Mouse (Mus musculus): ENCODE measurements around the gene Elp5.

The Elp5 gene

DNA sequence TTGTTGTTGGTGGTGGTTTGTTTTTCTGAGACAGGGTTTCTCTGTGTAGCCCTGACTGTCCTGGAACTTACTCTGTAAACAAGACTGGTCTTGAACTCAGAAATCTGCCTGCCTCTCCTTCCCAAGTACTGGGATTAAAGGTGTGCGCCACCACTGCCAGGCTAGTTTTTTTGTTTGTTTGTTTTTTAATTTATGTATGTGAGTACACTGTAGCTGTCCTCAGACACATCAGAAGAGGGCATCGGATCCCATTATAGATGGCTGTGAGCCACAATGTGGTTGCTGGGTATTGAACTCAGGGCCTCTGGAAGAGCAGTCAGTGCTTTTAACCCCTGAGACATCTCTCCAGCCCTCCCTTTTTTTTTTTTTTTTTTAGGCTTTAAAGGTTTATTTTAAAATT lies 33.9 kb upstream of the Elp5 start:
- in situ Hi-C loops (cut with MboI; ENCODE audit: unreplicated experiment in 2 of 2): loop anchor here in 1 of 2 experiments (10.0 kb wide), 1 partner anchor 81 kb away; the partner anchor contains the start of gene Ybx2

DNA sequence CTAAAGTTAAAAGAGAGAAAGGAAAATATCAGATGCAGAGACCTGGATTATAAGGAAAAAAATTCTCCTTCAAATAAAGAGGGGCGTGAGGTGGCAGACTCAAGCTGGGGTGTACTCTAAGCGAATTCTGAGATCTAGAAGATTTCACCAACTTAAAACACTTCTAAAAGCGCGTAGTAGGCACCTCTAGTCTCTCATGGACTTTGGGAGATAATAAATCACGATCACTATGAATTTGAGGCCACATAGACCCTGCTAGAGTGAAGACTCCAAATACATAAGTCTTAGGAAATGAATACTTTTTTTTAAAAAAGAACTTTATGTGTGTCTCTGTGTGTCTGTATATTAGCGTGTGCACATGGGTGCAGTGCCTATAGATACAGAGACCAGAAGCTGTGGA lies 33.4 kb upstream of the Elp5 start:
- in situ Hi-C loops (cut with MboI; ENCODE audit: unreplicated experiment in 2 of 2): loop anchor here in 1 of 2 experiments (10.0 kb wide), 1 partner anchor 81 kb away; the partner anchor contains the start of gene Ybx2

DNA sequence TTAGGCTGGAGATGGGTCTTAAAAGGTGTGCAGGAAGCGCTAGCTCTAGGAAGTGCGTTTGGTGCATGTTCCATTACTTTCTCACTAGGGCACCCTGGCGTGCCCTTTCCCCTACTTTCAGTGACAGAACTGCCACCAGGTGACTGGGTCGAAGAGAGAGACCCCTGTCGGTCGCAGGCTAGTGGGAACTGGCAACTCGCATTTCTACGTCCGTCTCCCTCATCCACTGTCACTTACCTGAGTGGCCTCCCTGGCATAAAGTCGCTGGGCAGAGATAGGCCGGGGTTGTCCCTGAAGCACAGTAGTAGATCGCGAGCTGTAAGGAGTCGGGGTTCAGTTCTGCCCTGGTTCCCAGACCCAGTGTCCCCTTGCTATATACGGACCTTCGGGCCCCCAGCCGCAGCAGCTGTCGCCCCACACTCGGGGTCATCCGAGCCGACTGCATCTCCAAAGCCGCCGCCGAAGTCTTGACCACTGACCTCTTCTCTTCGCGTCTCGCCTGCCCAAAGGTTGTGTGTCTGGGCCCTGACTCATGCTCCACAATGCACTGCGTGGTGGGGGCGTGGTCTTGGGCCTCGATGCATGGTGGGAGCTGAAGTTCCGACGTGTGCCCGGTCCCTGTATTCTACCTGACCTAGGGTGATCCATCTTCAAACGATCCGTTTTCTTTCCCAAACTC lies 32.7 kb upstream of the Elp5 start, which contains the start of gene Acadvl:
Gene Acadvl (minus strand): TSS at position 532 of the 679 bp plus-strand sequence.
- in situ Hi-C loops (cut with MboI; ENCODE audit: unreplicated experiment in 2 of 2): loop anchor here in 1 of 2 experiments (10.0 kb wide), 1 partner anchor 80 kb away; the partner anchor contains the start of gene Ybx2

DNA sequence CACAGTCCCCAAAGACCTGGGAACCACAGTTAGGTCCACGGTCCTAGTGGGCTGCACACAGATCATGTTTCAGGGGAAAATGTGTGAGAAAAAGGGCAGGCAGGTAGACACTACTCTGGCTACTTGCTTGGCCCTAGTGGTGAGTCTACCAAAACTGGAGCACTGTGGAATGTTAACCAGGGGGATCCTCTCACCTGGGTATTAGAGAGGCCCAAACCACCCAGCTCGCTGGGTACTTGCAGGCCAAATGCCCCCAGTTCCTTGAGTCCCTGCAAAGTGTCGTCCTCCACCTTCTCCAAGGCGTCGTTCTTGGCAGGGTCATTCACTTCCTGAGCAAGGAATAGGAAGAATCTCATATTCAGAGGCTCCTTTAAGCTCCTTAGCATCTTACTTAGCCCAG lies 31.7 kb upstream of the Elp5 start:
- in situ Hi-C loops (cut with MboI; ENCODE audit: unreplicated experiment in 2 of 2): loop anchor here in 1 of 2 experiments (10.0 kb wide), 1 partner anchor 79 kb away; the partner anchor contains the start of gene Ybx2

DNA sequence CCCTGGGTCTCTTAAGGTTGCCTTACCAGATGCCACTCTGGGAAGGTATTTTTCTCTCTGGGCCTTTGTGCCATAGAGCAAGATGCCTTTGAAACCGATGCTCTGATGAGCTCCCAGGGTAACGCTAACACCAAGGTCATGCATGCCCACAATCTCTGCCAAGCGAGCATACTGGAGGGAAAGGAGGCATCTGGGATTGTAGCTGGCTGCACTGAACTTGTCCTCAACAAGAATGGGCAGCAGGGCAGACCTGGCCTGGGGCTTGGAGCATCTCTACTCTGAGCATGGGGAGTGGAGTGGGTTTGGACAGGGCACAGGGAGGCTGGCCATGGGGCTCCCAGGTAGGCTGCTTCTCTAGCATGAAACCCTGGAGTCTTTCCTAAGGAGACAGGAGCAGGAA lies 31.1 kb upstream of the Elp5 start:
- in situ Hi-C loops (cut with MboI; ENCODE audit: unreplicated experiment in 2 of 2): loop anchor here in 1 of 2 experiments (10.0 kb wide), 1 partner anchor 79 kb away; the partner anchor contains the start of gene Ybx2

DNA sequence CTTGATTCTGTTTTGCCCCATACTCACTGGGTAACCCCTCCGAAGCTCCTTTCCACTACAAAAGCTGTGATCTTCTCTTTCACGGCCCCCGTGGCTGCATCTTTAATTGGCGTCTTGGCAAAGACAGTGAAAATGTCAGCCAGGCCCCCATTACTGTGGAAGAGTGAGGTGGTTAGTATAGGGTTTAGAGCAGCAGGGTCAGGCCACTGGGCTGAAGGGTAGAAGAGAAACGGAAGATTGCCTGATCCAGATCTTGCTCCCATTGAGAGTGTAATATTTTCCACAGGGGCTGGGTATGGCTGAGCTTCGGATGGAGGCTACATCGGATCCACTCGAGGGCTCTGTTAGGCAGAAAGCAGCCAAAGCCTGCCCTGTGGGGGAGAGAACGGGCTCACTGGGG lies 30.6 kb upstream of the Elp5 start:
- in situ Hi-C loops (cut with MboI; ENCODE audit: unreplicated experiment in 2 of 2): loop anchor here in 1 of 2 experiments (10.0 kb wide), 1 partner anchor 78 kb away; the partner anchor contains the start of gene Ybx2

DNA sequence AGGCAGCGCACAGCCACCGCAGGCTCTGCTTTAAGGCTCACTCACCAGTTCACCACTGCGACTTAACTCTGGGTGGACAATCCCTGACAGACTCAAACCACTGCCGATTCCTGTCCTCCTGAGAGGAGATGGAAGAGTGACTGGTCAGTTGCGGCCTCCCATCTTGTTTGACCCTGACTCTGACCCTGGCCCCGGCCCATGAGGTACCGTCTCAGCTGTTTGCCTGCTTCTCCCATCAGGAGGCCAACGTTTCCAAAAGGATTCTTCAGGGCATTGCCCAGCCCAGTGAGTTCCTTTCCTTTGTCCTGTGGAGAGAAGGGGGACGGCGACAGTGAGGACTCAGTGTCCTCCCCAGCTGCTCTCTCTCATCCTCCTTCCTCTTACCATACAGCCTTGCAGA lies 28.6 kb upstream of the Elp5 start:
- in situ Hi-C loops (cut with MboI; ENCODE audit: unreplicated experiment in 2 of 2): loop anchor here in 1 of 2 experiments (10.0 kb wide), 1 partner anchor 76 kb away; the partner anchor contains the start of gene Ybx2

DNA sequence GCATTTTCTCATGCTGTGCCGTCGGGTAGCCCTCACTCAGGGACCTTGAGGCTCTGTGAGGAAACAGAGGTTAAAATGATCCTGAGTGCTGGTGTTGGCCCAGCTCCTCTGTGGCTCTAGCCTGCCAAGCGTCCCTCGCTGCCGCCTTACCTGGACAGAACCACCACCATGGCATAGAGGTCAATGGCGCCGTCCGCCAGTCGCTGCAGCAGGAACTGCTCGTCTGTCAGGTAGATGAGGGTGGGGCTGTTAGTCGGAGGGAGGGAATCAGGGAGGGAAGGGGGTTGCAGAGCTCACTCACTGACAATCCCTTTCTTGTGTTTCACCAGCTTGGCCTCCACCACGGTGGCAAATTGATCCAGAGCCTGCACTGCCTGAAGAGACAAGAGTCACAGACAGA lies 28.2 kb upstream of the Elp5 start:
- in situ Hi-C loops (cut with MboI; ENCODE audit: unreplicated experiment in 2 of 2): loop anchor here in 1 of 2 experiments (10.0 kb wide), 1 partner anchor 76 kb away; the partner anchor contains the start of gene Ybx2

DNA sequence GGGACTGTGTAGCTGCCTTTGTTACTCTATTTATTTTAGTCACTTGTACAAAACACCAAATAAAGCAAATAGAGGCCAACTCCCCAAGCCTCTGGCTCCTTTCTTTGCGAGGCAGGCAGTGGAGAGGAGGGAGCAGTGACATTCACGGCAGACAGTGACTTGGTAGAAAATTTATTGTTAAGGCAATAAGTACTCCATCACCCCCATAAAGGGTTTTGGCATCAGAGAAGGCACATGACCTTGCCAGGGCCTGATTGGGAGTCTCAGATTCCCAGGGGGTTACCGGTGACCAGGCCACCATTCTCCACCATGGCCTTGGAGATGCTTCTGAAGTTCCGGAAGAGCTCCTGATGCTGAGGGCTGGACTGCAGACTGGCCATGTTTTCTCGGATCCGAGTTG lies 27.7 kb upstream of the Elp5 start:
- in situ Hi-C loops (cut with MboI; ENCODE audit: unreplicated experiment in 2 of 2): loop anchor here in 1 of 2 experiments (10.0 kb wide), 1 partner anchor 75 kb away; the partner anchor contains the start of gene Ybx2

DNA sequence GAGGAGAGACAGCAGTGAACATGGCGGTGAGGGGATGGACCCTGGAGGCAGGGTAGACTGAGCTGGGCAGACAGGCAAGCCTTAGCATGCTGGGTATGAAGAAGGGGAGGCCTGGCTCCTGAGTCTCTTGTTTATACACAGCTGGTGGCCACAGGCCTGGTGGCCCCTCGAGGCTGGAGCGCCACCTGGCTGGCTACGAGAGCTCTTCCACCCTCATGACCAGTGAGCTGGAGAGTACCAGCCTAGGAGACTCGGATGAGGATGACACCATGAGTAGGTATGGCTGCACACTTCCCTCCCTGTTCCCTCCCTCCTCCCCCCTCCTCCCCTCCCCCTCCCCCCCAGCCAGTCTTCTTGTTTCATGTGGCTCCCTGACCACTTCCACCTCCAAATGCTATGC lies 23.2 kb upstream of the Elp5 start:
- in situ Hi-C loops (cut with MboI; ENCODE audit: unreplicated experiment in 2 of 2): no loop called here

DNA sequence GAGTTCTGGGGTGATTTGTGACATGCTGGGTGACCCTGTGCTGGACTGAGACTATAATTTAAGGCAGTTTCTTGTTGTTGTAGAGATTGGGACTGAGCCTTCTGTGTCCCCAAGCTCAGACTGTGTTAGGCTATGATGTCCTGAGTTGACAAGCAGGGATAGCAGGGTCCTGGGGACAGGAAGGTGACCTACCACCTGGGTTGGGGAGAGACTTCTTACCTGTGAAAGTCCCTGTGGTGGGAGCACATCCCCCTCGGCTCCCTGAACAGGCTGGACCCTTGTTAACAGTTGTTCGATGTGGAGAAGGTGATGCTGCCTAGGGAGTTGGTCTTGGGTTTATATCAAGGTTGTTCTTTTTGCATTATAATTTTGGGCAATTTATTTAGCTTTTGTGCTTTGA lies 20.2 kb upstream of the Elp5 start:
- in situ Hi-C loops (cut with MboI; ENCODE audit: unreplicated experiment in 2 of 2): loop anchor here in 1 of 2 experiments (5.0 kb wide), 1 partner anchor 50 kb away; no protein-coding TSS in a partner anchor

DNA sequence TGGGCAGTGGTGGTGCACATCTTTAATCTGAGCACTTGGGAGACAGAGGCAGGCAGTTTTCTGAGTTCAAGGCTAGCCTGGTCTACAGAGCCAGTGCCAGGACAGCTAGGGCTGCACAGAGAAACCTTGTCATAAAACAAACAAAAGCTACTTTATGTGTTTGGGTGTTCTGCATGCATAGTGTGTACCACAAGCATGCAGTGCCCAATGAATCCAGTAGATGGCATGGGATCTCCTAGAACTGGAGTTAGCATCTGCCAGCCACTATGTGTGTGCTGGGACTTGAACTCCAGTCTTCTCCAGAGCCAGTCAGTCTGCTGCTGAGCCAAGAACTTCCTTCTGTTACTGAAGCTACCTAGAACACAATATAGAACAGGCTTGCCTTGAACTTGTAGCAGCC lies 19.5 kb upstream of the Elp5 start:
- in situ Hi-C loops (cut with MboI; ENCODE audit: unreplicated experiment in 2 of 2): loop anchor here in 1 of 2 experiments (5.0 kb wide), 1 partner anchor 50 kb away; no protein-coding TSS in a partner anchor

DNA sequence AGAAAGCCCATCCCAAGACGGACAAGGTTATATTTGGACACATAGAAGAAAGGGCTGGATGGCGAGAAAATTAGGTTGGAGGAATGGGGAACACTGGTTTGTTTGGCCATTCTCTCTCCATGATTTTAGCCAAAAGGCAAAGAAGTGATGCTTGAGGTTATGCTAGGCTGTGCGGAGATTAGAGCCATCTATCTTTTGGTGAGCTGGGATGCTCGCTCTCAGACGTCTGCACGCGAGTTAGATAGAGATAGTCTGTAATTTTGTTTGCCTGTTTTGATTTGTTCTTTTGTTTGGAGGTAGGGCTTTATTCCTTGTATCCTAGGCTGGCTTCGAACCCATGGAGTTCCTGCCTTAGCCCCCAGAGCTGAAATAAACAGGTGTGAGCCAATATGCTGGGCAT lies 18.8 kb upstream of the Elp5 start:
- in situ Hi-C loops (cut with MboI; ENCODE audit: unreplicated experiment in 2 of 2): loop anchor here in 1 of 2 experiments (5.0 kb wide), 1 partner anchor 49 kb away; no protein-coding TSS in a partner anchor

DNA sequence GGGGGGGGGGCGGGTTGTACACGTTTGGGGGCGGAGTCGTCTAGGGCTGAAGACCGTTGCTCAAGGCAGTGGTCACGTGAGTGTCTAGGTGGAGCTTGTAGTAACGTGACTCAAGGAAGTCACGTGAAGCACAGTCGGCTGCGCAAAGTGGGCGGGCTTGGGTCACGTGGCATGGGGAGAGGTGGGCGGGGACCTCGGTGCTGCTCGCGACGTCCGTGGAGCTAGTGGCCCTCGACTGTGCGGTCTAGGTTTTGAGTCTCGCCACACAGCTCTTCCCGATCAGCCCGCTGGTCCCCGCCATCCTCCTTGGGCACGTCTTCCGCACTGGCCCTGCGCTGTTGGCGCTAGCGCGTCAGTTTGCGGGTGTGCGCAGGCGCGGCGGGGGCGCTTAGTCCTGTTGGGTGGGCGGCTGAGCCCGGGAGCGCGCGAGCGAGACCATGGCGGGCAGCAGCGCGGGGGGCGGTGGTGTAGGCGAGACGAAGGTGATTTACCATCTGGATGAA lies 18.1 kb upstream of the Elp5 start, which contains the start of gene Dvl2:
Gene Dvl2 (plus strand): TSS at position 200 of the 503 bp plus-strand sequence.
- in situ Hi-C loops (cut with MboI; ENCODE audit: unreplicated experiment in 2 of 2): loop anchor here in 1 of 2 experiments (5.0 kb wide), 1 partner anchor 48 kb away; no protein-coding TSS in a partner anchor

DNA sequence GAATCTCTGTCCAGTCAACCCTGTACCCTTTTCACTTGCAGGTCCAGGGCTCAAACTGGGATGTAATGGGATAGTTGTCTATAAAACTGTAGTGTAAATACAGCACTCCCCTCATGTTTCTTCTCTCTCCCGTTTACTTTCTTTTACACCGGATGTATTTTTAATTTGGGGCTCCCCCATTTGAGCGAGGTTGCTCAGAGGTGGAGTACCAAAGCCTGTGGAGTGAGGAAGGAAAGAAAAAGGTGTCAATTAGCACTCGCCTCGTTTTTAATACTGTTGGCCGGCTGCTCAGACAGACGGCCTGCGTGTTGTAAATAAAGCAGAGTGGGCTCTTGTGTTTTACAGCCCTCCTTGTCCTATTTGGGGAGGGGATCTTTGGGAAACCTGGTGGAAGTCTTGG lies 17.3 kb upstream of the Elp5 start:
- in situ Hi-C loops (cut with MboI; ENCODE audit: unreplicated experiment in 2 of 2): loop anchor here in 1 of 2 experiments (5.0 to 25.0 kb wide), 3 partner anchors 47 to 937 kb away; partner anchors contain the start of genes Borcs6, Kdm6b and Tmem107

DNA sequence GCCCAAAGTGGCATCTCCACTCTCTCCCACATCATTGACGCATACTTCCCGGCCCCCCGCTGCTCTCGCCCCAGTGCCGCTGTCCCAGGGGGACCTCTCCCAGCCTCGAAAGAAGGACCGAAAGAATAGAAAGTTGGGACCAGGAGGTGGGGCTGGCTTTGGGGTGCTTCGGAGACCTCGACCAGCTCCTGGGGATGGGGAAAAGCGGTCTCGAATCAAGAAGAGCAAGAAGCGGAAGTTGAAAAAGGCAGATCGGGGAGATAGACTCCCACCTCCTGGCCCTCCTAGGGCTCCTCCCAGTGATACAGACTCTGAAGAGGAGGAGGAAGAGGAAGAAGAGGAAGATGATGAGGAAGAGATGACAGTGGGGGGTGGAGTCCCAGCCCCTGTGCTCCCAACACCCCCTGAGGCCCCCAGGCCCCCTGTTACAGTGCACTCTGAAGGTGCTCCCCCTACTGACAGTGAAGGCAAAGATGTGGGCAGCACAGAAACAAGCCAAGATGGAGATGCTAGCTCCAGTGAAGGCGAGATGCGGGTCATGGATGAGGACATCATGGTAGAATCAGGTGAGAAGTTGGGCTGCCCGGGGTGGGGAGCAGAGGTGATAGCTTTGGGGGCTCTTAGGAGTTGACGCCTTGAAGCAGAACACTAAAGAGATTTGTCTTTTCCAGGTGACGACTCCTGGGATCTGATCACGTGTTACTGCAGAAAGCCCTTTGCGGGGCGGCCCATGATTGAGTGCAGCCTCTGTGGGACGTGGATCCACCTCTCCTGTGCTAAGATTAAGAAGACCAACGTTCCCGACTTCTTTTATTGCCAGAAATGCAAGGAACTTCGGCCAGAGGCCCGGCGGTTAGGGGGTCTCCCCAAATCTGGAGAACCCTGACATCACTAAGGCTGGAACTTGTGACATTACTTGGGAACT lies 16.5 kb upstream of the Elp5 start:
- in situ Hi-C loops (cut with MboI; ENCODE audit: unreplicated experiment in 2 of 2): loop anchor here in 1 of 2 experiments (25.0 kb wide), 2 partner anchors 587 to 937 kb away; partner anchors contain the start of genes Borcs6, Kdm6b and Tmem107

DNA sequence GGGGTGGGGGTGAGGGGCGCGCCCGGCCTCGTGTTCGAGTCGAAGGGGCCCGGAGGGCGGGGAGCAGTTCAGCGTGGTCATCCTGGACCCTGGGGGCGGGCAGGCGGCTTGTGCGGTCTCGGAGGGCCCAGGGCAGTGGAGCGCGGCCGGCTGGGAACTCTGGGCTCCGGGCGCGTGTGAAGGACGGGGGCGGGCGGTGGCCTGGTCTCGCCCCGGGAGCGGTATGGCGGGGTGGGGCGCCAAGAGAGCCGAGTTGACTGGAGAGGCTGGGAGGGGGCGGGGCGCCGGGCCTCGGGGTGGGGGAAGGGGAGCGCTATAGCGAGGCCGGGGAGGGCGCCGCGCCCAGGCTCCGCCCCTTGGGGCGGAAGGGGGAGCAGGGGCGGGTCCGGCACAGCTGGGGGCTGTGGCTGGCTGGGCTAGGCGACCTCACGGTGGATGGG lies 14.8 kb upstream of the Elp5 start:
- in situ Hi-C loops (cut with MboI; ENCODE audit: unreplicated experiment in 2 of 2): loop anchor here in 1 of 2 experiments (25.0 kb wide), 2 partner anchors 585 to 935 kb away; partner anchors contain the start of genes Borcs6, Kdm6b and Tmem107

DNA sequence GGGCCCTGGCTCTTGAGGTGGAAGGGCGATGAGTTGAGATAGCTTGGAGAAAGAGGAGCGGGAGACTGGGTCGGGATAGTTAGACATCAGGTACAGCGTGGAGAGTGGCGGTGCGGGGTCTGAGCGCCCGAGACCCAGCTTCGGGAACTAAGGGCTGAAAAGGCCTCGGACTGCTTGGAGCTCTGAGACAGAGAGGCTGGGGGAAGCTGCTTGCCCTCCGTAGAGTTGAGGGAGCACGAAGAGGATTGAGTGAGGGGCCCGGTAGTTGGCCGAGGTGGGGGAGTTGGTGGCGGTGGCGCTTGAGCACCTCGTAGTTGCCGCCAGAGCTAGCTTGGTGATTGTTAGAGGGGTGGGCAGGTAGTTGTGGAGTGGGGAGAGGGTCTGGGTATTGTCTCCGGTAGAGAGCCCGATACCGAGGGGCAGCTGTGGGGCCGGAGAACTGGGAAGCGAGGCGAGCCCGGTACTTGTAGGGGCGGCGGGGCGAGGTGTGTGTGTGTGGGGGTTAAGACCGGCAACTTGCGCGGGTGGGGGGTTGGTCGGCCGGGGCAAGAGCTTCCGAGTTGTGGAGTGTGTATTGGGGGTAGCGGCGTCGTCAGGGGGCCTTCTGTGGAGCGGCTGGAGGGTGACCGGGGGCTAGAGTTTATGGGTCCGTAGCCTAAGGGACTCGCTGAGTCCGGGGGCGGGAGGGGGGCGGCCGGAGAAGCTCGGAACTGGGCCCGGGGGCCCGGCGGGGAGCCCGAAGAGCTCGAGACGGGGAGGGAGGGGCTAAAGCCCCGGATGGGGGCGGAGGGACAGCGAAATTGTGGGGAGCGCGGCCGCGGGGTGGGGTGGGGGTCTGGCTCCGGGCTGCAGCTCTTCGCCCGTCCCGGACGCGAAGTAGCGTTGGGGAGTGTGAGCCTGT lies 14.1 kb upstream of the Elp5 start:
- in situ Hi-C loops (cut with MboI; ENCODE audit: unreplicated experiment in 2 of 2): loop anchor here in 1 of 2 experiments (25.0 kb wide), 2 partner anchors 584 to 934 kb away; partner anchors contain the start of genes Borcs6, Kdm6b and Tmem107
